Mouse (Mus musculus) thymus, postnatal 10 days (tissue): ENCODE results near the gene Hormad1.
"Not testable (repeated sequence)": the region's sequence is repeated elsewhere in the genome, so short reads cannot be mapped to it uniquely, and the experiment has no call there.

ENCODE experiments used
- DNase-seq, 2 experiments: peaks; one replicate each; pipeline ENCODE4 v3.0.0; 2021; ENCODE audit warnings: low spot score in 2 of 2

The Hormad1 gene

GRCm38 (mm10) chr3:95561826-95562225 is 2.3 kb downstream of the Hormad1 start:
- no peak for DNase-seq

GRCm38 (mm10) chr3:95569585-95569984 is 10.1 kb downstream of the Hormad1 start:
- DNase-seq, result no peak

- no peak for DNase-seq
Measured at GRCm38 (mm10) chr3:95587754-95588603, 28.5 kb downstream of the Hormad1 start.

- DNase-seq, result peak; percentile 89 to 95
Measured at GRCm38 (mm10) chr3:95588604-95589086, 29.2 kb downstream of the Hormad1 start, which contains the start of gene Golph3l. Gene Golph3l (plus strand): TSS chr3:95588934.

GRCm38 (mm10) chr3:95598734-95599133 is 39.3 kb downstream of the Hormad1 start:
- DNase-seq, result no peak

GRCm38 (mm10) chr3:95601287-95601686 is 41.8 kb downstream of the Hormad1 start:
- no peak for DNase-seq

GRCm38 (mm10) chr3:95606096-95606495 is 46.6 kb downstream of the Hormad1 start:
- DNase-seq, result no peak

GRCm38 (mm10) chr3:95609195-95609594 is 49.7 kb downstream of the Hormad1 start:
- no peak for DNase-seq

GRCm38 (mm10) chr3:95613996-95614395 is 54.5 kb downstream of the Hormad1 start:
- no peak for DNase-seq

- no peak for DNase-seq
Measured at GRCm38 (mm10) chr3:95618511-95618910, 59.0 kb downstream of the Hormad1 start.

GRCm38 (mm10) chr3:95621241-95621640 is 61.8 kb downstream of the Hormad1 start:
- no peak for DNase-seq

GRCm38 (mm10) chr3:95622421-95622820 is 62.9 kb downstream of the Hormad1 start:
- peak in 1 of 2 experiments; percentile 12 for DNase-seq

GRCm38 (mm10) chr3:95623551-95623950 is 64.1 kb downstream of the Hormad1 start:
- no peak for DNase-seq

GRCm38 (mm10) chr3:95623991-95624515 is 64.6 kb downstream of the Hormad1 start:
- not testable (repeated sequence) for DNase-seq

GRCm38 (mm10) chr3:95624628-95625503 is 65.4 kb downstream of the Hormad1 start, which contains the start of gene Ensa:
Gene Ensa (plus strand): TSS chr3:95624993.
- peak; percentile 93 to 98 for DNase-seq

- no peak for DNase-seq
Measured at GRCm38 (mm10) chr3:95627763-95628162, 68.3 kb downstream of the Hormad1 start.

- no peak for DNase-seq
Measured at GRCm38 (mm10) chr3:95629755-95630154, 70.3 kb downstream of the Hormad1 start.

GRCm38 (mm10) chr3:95630856-95631255 is 71.4 kb downstream of the Hormad1 start:
- DNase-seq, result no peak

GRCm38 (mm10) chr3:95631304-95631703 is 71.8 kb downstream of the Hormad1 start:
- no peak for DNase-seq

GRCm38 (mm10) chr3:95632648-95633588 is 73.4 kb downstream of the Hormad1 start:
- peak in 1 of 2 experiments; percentile 14 for DNase-seq

GRCm38 (mm10) chr3:95635636-95636035 is 76.2 kb downstream of the Hormad1 start:
- no peak for DNase-seq
